Mouse (Mus musculus) intestine, embryonic 14.5 days (tissue): ENCODE results near the gene Glud1. TPM values are rescaled to one million over a fixed set of nuclear protein-coding genes. Genes with fewer than 3 reads are reported as not detected.

Experiments used
- ATAC-seq: fragments of 200-750 bp; cut with Nextera tagmentation; replicated peaks from 2 replicates; pipeline ENCODE4 v1.8.0; 2017; ENCODE audit warnings: low read depth, moderate number of reproducible peaks, moderate TSS enrichment, moderate library complexity; ENCODE audit not compliant: low FRiP score, low TSS enrichment
- DNase-seq: peaks from one replicate; pipeline ENCODE4 v3.0.0-alpha.2; 2018; ENCODE audit warnings: low spot score
- H3K27ac ChIP-seq: fragments of 300-500 bp; sonication (generic); 2 replicates; pipeline ENCODE4 v1.5.1; 2014; ENCODE audit warnings: low read depth, mild to moderate bottlenecking, control low read depth
- H3K27me3 ChIP-seq: fragments of 300-500 bp; sonication (generic); replicated peaks from 2 replicates; pipeline ENCODE4 v1.6.1; 2014; ENCODE audit warnings: low read length, control low read depth; ENCODE audit not compliant: control insufficient read depth, insufficient read depth
- H3K36me3 ChIP-seq: fragments of 300-500 bp; sonication (generic); 2 replicates; pipeline ENCODE4 v1.6.1; 2014; ENCODE audit warnings: low read length, control low read depth; ENCODE audit not compliant: control insufficient read depth, insufficient read depth
- H3K4me1 ChIP-seq: fragments of 300-500 bp; sonication (generic); replicated peaks from 2 replicates; pipeline ENCODE4 v1.6.1; 2014; ENCODE audit warnings: low read length, control low read depth, mixed read lengths; ENCODE audit not compliant: control insufficient read depth, insufficient read depth
- H3K4me2 ChIP-seq: fragments of 300-500 bp; sonication (generic); 2 replicates; pipeline ENCODE4 v1.6.1; 2014; ENCODE audit warnings: low read length
- H3K4me3 ChIP-seq: fragments of 300-500 bp; sonication (generic); 2 replicates; pipeline ENCODE4 v1.5.1; 2014; ENCODE audit warnings: low read depth, low read length, control low read depth, mixed read lengths
- H3K9ac ChIP-seq: fragments of 300-500 bp; sonication (generic); 2 replicates; pipeline ENCODE4 v1.6.1; 2014; ENCODE audit warnings: mild to moderate bottlenecking, low read length
- H3K9me3 ChIP-seq: fragments of 300-500 bp; sonication (generic); 2 replicates; pipeline ENCODE4 v1.6.1; 2016; ENCODE audit warnings: low read length, control low read depth; ENCODE audit not compliant: control insufficient read depth
- WGBS: fragments of 180-500 bp; shearing (Covaris S2); extraction: QIAGEN DNeasy Blood & Tissue Kit; methylation state at CpG from one replicate; pipeline ENCODE4 v1.1.7; 2014; 5-methylcytosine and 5-hydroxymethylcytosine counted together
- polyA plus RNA-seq: library from polyadenylated mRNA; unstranded; fragments of >200 nt; fragmentation: Nextera tagmentation; extraction: Ambion mirVana; gene quantifications from 2 replicates; pipeline ENCODE4 v1.2.1, GENCODE M21; 2014

Glud1 gene
- polyA plus RNA-seq, 1 experiment from 2014 or later: 104 TPM

GRCm38 (mm10) chr14:34349007-34349406 lies 38.5 kb downstream of the Glud1 start:
- no peak for DNase-seq

DNA sequence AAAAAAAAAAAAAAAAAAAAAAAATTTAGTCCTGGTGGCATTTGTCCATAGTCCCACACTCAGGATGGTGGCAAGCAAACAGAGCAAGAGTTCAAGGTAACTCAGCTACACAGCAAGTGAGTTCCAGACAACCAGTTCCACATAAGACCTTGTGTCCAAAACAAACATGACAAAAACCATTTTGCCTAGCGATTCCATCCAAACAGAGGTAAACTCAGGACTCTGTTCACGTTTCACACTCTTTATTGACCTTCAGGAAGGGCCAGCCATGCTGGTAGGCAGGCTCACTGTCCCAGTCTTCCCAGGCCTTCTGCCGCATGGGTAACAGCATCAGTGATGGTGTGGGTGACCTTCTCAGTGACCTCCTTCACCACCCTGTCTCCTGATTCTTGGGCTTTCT lies 41.1 kb downstream of the Glud1 start:
- Histone ChIP-seq H3K9me3 (no peaks in the 10 kb centered on the region), H3K4me3 (no peak overlapping the region), H3K4me2 (no peak overlapping the region), H3K27me3 (no peaks in the 10 kb centered on the region), H3K27ac (no peak overlapping the region), H3K9ac (no peak overlapping the region), H3K4me1 (no peaks in the 10 kb centered on the region), H3K36me3 (no peaks in the 10 kb centered on the region)
- WGBS: 66% methylated on average over 3 of the region's 3 CpGs
- DNase-seq: no peak
- ATAC-seq: no peak

More at GRCm38 (mm10) chr14:34349007-34349406, 38.5 kb downstream of the Glud1 start:
- ATAC-seq: no peak; the same call in 1 of the 2 replicates
- no peak overlapping the region for H3K4me3 ChIP-seq
- H3K36me3 ChIP-seq: peaks cover 6% of the 10 kb centered on the region
- no peak overlapping the region for H3K4me2 ChIP-seq
- H3K9ac ChIP-seq: no peak overlapping the region
- H3K27me3 ChIP-seq: no peaks in the 10 kb centered on the region
- H3K9me3 ChIP-seq: no peaks in the 10 kb centered on the region
- WGBS: 65% methylated on average over 8 of the region's 8 CpGs
- no peaks in the 10 kb centered on the region for H3K4me1 ChIP-seq
- no peak overlapping the region for H3K27ac ChIP-seq

DNA sequence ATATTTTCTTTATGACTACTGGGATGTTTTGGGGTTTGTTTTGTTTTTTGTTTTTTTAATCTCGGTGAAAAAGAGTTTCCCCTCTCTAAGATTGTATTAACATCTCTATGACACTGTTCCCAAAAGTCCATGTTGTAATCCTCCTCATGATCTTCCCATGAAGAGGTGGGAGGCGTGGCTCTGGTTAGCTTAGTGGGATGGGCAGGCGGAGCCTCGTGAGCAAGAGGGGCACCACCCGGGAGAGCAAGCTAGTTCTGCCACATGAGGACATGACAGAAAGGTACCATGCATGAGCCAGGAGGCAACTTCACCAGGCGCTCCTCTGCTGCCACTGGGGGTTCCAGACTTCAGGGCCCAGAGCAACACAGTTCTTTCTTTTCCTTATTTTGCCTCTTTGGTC lies 42.0 kb downstream of the Glud1 start:
- no peak for ATAC-seq
- WGBS: 52% methylated on average over 6 of the region's 6 CpGs
- no peak overlapping the region for H3K4me3 ChIP-seq

DNA sequence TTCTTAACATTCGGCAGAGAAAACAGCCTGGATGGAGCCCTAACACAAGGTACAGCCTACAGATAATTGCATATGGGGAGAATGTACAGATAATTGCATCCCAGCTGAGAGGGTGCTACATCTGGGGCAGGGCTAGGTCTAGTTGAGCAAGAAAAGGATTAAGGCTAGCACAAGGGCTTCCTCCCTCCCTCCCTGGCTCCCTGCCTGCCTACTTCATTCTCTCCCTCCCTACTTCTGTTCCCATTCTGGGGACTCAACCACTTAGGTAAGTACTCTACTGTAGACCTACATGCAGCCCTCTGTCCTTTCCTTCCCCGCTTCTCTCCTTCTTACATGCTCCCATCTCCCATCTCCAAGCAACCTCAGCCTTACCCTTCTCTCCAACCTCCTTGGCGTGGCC lies 42.8 kb downstream of the Glud1 start:
- Histone ChIP-seq H3K27me3 (no peaks in the 10 kb centered on the region), H3K4me3 (no peak overlapping the region), H3K4me2 (no peak overlapping the region), H3K4me1 (no peaks in the 10 kb centered on the region), H3K9me3 (no peaks in the 10 kb centered on the region), H3K27ac (no peak overlapping the region), H3K36me3 (no peaks in the 10 kb centered on the region), H3K9ac (no peak overlapping the region)
- ATAC-seq (no peak), DNase-seq (no peak)
- WGBS: 90% methylated on average over 3 of the region's 3 CpGs

More for the DNA sequence above, 42.0 kb downstream of the Glud1 start:
- no peaks in the 10 kb centered on the region for H3K9me3 ChIP-seq
- no peak overlapping the region for H3K27ac ChIP-seq
- H3K9ac ChIP-seq: no peak overlapping the region
- H3K4me2 ChIP-seq: no peak overlapping the region
- no peaks in the 10 kb centered on the region for H3K36me3 ChIP-seq
- DNase-seq: no peak
- no peaks in the 10 kb centered on the region for H3K4me1 ChIP-seq
- no peaks in the 10 kb centered on the region for H3K27me3 ChIP-seq

- no peak overlapping the region for H3K9ac ChIP-seq
- ATAC-seq: no peak
- no peaks in the 10 kb centered on the region for H3K27me3 ChIP-seq
- H3K4me1 ChIP-seq: no peaks in the 10 kb centered on the region
- no peak overlapping the region for H3K27ac ChIP-seq
- no peaks in the 10 kb centered on the region for H3K9me3 ChIP-seq
- H3K4me2 ChIP-seq: no peak overlapping the region
- no peaks in the 10 kb centered on the region for H3K36me3 ChIP-seq
- H3K4me3 ChIP-seq: no peak overlapping the region
- WGBS: 76% methylated on average over 4 of the region's 4 CpGs
- DNase-seq: no peak
Measured at GRCm38 (mm10) chr14:34354456-34354855, 43.9 kb downstream of the Glud1 start.

DNA sequence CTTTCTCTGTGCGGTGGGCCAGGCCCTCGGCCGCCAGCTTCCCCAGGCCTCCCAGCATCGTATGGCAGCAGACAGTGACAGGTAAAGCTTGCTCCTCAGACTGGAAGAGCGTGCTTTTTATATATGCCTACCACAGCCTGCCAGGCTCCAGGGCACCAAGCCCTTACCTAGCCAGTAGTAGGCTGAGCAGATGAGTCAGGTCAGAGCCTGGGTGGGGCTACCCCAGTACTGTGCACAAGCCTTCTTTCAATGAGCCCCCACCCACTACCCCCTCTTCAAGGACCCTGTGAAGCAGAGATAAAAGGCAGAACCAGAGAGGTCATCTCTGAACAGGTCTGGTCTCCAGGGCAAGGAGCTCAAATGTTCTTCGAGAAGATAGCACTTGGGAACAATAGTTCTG lies 44.8 kb downstream of the Glud1 start, which contains the start of gene Fam25c:
TSS of gene Fam25c (minus strand) at position 133 of the 400 bp plus-strand sequence.
- ATAC-seq: no peak
- no peak within 1 kb of the TSS for H3K27ac ChIP-seq

DNA sequence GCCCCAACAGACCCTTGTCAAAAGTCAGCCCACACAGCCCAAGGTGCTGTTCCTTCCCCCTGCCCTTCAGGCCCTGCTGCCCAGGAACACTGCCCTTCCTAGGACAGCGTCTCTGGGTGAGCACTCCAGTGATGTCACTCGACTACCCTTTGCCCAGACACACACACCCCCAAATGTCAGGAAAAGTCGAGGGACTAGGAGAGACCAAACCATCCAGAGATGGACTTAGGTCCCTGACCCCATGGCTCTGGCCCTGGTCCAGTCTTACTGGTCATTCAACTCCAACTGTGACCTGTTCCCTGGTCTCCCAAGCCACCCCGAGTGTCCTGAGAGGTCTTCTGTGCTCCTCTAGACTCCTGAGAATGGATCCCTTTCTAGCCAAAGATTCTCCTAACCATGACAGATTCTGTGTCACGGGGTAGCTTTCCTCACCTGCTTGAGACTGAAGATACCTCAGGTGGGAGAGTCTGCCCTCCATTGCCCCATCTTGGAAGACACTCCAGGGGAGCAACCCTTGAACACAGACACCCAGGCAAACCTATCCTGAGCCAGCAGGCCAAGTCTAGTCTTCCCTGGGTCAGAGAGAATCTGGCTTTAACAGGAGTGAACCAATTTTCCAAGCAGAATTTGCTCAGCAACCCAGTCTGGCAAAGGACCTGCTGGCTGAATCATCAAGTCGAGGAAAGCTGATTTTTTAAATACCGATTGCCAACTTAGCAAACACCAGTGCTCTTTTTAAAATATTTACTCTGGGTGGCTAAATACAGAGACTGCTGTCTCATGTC lies 47.3 kb downstream of the Glud1 start:
- no peak overlapping the region for H3K4me2 ChIP-seq
- DNase-seq (no peak), ATAC-seq (no peak)
- H3K9me3 ChIP-seq: no peaks in the 10 kb centered on the region
- no peak overlapping the region for H3K27ac ChIP-seq
- no peaks in the 10 kb centered on the region for H3K4me1 ChIP-seq
- H3K9ac ChIP-seq: no peak overlapping the region
- WGBS: 67% methylated on average over 7 of the region's 7 CpGs
- H3K4me3 ChIP-seq: no peak overlapping the region
- no peaks in the 10 kb centered on the region for H3K36me3 ChIP-seq
- no peaks in the 10 kb centered on the region for H3K27me3 ChIP-seq

More for the DNA sequence above, 44.8 kb downstream of the Glud1 start, which contains the start of gene Fam25c:
- Histone ChIP-seq H3K9ac (no peak within 1 kb of the TSS), H3K27me3 (no peaks in the 10 kb centered on the region), H3K4me2 (no peak within 1 kb of the TSS), H3K4me1 (no peaks in the 10 kb centered on the region), H3K36me3 (no peaks in the 10 kb centered on the region), H3K9me3 (no peaks in the 10 kb centered on the region), H3K4me3 (no peak within 1 kb of the TSS)
- WGBS: 70% methylated on average over 6 of the region's 6 CpGs
- DNase-seq: no peak

GRCm38 (mm10) chr14:34359676-34360244 lies 49.2 kb downstream of the Glud1 start:
- DNase-seq: no peak
- no peaks in the 10 kb centered on the region for H3K27me3 ChIP-seq
- no peak overlapping the region for H3K4me3 ChIP-seq
- H3K4me2 ChIP-seq: no peak overlapping the region
- H3K27ac ChIP-seq: no peak overlapping the region
- H3K36me3 ChIP-seq: no peaks in the 10 kb centered on the region
- no peak for ATAC-seq
- no peak overlapping the region for H3K9ac ChIP-seq
- H3K4me1 ChIP-seq: no peaks in the 10 kb centered on the region
- H3K9me3 ChIP-seq: no peaks in the 10 kb centered on the region
- 41% methylated on average over 5 of the region's 5 CpGs for WGBS
